Mouse (Mus musculus) embryo, embryonic 11 days (tissue): ENCODE data around the gene Phf2.
A peak's percentile ranks its signal among the peaks of the same experiment; 100 is the strongest.

Source experiments
- DNase-seq: peaks from one replicate; pipeline ENCODE4 v3.0.0-alpha.2; 2015

Phf2 gene

DNA sequence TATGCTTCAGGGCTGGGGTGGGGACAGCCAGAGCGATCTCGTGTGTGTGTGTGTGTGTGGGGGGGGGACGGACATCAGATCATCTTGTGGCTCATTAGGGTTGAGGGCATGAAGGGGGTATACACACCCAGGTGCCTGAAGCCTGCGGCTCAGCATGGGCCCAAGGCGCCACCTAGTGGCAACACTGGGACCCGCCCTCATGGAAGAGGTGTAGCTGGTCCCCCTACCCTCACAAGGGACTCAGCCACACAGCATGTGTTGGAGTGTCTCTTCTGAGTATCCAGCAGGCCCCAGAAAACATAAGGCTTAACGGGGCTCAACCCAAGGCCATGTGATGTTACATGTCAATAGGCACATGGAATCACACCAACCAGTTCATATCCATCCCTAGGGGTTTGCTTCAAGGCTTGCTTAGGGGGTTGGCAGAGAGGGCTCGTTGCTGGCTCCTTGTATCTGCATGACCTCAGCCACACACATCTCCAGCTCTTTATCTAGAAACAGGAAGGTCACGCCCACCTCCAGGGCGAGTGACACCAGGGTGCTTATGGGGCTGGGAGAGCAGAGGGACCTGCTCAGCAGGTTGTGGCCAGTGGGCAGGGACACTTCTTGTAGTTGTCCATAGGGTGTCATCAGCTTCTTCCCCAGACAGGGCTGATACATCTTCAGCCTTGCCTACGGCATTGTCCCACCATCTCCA is 69.9 kb downstream of the Phf2 start:
- peak; percentile 83 for DNase-seq

DNA sequence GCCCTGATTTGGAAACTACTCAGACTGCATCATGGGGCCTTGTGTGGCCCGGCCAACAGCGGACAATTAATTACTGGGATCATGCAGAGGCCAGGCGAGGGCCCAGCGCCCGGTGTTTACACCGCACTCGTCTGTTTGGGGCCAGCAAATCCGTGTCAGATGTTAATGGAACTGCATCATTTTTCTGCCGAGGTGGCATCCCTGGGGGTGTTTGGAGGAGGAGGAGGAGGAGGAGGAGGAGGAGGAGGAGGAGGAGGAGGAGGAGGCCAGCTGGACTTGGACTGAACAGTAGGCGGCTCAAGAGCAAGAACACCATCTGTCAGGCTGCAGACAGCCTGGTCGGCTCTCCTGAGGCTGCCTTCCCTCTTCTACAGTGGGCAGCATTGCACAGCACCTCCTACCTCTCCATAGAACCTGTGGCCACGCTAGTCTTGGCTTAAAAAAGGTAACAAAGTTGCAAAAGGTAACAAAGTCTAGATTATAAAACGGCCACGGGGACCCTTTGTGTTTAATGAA is 72.6 kb downstream of the Phf2 start:
- DNase-seq: no peak

DNA sequence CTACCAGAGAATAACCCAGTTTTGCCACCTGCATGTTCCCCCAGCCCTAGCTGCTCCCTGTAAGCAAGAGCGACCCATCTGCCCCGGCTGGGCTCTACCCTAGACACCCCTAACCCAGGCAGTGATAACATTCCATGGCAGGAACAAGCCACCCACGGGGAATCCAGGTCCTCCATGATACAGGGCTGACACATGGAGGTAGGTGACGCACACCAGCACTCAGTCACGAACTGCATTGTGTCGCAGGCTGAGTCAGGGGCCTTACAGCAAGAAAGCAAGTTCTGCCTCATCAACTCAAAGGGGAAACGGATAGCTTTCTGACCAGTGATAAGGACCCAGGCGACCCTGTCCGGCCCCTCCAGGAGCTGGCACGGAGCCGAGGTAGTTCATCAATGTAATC is 74.0 kb downstream of the Phf2 start:
- DNase-seq: no peak

DNA sequence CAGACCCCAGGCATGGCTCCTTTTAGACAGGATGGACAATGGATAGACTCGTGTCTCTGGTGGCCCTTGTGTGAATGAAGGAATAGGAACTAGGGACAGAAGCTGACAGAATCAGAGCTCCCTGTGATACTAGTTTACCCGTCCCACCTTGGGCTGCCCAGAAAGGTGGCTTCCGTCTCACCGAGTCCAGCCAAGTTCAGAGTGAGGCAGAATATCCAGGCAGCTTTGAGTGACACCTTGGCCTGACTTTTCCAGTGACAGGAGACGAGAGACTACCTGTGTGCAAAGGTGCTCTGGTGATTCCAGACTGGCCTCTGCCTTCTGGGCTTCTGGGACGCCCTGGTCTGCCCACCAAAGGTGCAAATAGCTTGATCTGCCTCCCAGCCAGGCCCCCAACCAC is 75.2 kb downstream of the Phf2 start:
- DNase-seq: no peak

DNA sequence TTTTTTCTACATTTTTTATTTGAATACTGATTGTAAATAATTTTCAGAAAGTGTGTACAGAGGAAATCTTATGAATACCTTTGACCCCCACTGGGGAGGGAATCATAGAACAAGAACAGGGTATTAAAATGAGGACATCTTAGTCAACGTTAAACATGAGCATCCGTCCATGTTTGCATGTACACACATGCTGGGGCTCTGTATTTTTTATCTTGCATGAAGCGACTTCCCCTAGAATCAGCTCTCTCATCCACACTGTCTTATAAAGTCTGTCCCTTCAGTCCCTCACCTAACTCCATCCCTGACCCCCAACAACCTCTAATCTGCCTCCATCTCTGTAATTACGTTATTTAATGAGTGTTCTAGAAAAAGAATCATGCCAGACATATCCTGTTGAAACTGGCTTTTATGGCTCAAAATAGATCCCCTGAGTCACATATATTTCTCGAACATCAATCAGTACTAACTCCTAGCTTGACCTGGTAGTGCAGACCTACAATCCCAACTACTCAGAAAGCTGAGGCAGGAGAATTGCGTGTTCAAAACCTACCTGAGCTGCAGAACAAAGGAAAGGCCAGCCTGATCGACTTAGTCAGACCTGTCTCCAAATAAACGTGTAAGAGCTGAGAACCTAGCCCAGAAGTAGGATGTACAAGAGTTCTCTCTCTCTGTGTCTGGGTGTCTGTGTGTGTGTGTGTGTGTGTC is 86.2 kb downstream of the Phf2 start:
- no peak for DNase-seq

DNA sequence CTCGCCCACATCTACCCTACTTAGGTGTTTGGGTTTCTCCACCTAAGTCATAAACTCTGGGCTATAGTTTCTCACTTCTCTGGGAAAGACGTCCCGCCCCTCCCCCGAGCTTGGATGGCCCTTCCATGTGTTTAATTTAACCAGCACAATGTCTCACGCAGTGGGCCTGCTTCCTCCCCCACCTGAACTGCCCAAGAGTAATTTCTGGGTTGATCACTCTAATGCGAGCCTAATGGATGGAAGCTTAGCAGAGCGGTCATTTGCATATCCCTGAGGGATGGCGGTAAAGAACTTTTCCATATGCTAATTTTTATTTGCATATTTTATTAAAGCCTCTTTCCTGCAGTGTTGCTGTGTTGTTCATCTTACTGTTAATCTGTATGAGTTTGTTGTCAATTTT is 86.8 kb downstream of the Phf2 start:
- DNase-seq: no peak

DNA sequence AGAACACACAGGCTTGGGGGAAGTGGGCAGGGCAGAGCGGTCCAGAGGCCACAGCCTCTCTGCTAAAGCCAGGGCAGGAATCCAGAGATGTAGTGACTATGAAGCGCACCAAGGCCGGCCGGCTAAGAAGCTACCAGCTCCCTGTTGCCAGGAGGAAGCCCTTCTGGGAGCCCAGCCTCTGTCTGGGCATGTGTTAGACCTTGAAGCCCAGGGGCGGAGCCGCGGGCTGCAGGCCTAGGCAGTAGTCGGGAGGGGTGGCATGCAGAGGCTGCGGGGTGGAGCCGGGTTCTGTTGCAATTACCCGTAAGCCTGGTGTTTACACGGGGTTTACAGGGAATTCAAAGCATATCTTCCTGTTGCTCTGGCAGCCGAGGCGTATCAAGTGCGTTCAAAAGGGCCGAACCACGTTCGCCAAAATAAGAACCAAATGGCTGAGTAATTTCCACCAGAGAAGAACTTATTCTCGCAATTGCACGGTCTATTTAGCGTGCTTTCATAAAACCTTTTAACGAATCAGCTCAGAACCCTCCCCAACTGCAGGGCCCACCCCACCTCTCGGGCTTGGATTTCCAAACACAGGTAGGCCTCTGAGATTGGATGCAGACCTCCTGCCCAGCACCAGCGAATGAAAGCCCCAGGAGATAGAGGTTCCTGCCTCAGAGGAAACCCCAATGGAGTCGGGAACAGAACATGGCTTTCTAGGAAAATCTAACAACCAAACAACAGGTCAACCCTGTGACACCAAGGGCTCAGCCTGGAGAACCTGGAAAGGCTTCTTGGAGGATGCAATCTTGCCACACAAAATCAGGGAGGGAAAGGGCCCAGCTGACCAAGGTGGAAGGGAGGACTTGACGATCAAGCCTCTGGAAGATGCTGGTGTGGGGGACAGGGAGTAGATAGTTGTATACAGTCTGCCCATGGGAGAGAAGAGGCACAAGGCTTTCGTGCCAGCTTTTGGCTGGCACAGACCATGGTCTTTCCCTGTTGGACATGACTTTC is 87.9 kb downstream of the Phf2 start:
- DNase-seq: peak; percentile 74

DNA sequence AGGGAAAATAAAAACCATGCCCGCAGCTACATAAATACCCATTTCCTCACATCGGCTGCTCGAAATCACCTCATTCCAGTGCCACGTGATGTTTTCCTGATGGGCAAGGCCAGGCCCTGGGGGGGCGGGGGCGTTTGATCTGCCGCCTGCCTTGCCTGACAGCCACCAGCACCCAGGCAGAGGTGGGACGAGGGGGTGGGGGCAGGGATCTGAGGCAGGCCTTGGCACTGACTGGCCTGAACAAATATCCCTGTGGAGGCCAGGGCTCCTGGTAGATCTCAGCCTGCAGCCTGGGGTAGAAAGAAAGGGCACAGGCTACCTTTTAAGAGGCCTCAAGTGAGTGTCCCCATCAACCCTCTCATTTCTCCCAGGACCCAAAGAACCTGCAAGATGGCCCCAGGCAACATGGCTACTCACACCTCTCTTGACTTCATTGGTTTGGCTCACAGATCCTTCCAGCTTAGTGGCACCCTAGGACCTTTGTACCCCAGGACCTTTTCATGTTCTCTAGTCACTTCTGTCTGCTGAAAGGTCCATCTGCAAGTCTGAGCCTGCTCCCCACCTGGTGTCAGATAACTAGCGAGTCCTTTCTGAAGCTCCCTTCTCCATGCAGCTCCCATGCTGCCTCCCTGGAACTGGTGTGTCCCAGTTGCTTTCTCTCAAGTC is 90.4 kb downstream of the Phf2 start:
- peak; percentile 50 for DNase-seq

DNA sequence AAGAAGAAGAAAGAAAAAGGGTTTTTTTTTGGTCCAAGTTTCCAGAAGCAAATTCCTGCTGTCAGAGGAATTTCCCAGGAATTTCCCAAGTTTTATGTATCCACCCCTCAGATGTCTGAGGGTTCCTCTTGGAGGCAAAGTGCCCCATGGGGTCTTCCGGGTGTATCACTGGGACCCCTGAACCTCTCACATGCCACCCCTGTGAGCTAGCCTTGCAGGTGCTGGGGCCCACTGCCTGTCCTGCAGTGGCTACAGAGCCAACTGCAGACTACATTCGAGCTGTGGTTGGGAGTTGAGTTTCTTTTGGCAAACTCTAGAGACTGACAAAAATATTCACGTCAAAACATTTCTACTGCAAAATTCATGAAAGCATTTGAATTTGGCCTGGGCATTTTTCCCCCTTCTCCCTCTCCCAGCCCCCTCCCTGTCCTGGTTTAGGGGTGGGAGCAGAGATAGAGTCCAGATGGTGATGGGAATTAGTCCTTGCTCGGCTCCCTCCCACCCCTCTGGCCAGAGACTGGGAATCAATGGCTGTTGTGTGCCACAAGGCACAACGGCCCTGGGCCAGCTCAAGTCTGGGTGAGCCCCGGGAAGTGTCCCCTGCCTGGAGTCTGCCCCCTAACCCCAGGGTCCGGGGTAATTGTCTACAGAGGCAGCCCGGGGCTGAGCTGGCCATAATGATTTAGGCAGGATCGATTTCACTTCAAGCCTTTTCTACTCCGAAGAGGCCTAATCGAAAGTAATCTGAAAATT is 91.2 kb downstream of the Phf2 start:
- DNase-seq: peak; percentile 59

DNA sequence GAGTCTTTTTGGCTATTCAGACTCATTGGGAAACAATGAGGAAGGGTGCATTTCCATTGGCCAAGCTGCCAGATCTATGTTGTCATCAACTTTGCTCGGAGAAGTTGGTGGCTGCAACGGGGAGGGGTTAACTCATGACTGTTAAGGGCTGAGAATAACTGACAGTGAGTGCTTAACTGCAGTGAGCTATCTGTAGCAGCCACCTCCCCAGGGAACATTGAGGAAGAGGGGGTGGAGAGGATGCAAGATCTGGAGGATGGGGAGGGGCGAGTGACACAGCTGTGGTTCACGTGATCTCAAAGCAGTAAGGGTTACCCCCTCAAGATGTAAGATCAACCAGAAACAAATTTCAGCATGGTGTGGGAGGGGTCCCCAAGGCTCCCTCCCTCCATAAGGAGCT is 92.8 kb downstream of the Phf2 start:
- DNase-seq: no peak

DNA sequence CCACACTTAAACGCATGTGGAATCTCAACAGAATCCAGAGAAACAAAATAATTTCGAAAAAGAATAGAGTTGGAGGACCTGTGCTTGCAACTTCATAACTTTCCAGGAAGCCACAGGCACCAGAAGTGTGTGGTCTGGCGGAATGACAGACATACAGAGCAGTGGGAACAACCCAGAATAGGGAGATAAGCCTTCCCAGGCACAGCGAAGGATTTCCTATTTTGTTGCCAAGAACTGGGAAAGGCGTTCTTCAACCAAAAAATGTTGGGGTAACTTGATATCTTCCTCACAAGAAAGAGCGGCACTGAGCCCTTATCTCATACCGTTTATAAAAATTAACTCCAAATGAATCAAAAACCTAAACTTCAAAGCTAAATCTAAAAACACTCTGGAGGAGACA is 96.4 kb downstream of the Phf2 start:
- no peak for DNase-seq

DNA sequence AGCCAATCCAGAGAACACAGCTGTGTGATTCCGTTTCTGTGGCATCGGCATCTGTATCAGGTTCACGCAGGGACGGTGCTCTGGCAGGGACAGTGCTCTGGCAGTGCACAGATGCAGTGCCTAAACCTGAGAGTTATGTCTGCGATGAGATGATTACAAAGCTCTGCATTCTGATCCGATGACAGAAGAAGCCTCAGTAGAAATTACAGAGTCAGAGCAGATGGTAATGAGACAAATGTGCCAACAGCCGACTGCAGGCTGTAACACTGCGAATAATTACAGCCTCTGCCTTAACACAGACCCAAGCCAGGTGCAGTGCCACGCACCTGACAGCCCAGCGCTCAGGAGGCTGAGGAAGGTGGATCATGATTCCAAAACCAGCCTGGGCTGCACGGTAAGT is 102.8 kb downstream of the Phf2 start:
- no peak for DNase-seq

DNA sequence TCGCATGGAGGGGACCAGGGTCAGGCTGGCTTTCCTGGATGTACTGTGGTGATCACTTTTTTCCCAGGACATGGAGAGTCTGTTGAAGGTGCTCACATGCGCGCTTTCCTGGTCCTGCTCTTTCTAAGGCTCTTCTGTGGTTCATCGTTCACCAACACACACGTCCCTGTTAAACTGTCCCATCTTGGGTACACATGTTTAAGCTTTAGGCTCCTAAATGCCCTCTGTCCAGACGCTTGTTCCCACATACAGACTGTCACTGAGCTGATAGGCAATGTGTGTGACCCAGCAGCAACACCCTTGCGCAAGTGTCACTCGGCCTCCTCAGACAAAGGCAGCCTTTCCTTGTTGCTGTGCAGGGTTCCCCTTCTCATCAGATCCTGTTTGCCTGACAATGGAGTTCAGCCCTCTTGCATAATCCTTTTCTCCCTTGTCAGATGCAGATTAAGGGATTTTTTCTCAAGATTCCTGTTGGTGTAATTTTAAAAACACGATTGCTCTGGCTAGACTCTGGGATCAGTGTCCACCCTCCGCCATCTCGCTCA is 107.1 kb downstream of the Phf2 start:
- no peak for DNase-seq

DNA sequence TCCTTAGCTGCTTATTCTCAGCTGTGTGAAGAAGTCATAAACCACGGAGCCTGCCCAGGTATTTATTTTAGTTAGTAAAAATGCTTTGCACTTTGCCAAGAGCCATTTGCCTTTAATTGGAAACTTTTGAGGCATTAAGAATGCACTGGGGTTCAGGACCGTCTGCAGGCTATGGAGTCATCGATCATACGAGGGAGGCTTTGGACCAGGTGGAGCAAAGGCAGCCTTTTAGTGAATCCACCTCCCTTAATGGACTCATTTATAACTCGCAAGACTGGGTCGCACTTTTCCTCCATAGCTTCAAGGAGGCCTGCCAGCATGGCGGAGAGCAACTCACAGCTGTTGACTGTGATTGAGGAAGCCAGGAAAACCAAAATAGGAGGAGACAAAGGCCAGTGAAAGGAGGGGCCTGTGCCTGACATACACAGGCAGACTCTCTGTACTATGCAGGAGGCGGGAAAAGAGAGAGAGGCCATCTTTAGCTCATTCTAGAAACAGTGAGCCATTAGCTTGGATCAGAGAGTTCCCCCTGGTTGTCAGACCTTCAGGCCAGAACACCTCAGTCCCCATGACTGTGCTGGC is 110.0 kb downstream of the Phf2 start:
- DNase-seq: no peak

DNA sequence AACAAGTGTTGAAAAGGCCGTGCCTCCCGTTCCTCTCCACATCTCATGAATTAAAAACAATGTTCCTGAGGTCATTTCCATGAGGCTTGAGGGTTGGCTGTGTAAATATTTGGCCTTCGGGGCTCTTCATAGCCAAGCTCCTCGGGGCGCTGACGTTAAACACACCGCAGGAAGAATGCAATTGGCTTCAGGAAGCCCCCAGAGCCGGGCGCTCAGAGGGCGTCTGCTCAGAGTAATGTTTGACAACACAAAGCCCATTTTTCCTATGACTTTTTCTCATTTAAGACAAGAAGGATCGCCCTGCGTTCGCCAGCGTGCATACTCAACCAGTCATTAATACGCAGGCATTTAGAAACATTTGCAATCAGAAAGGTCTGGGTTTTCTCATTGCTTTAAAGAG is 114.2 kb downstream of the Phf2 start:
- no peak for DNase-seq
